Mouse (Mus musculus) gonadal fat pad, adult 2 months (tissue): ENCODE data around the gene Rnf207. TPM values are rescaled to one million over a fixed set of nuclear protein-coding genes. Genes with fewer than 3 reads are reported as not detected.
A peak's percentile ranks its signal among the peaks of the same experiment; 100 is the strongest.

Experiments
- DNase-seq: peaks from one replicate; pipeline ENCODE4 v3.0.0-alpha.2; 2012; ENCODE audit warnings: low read depth
- polyA plus RNA-seq: library from polyadenylated mRNA; depleted of rRNA; stranded (reverse); fragments of >200 nt; gene quantifications from 2 replicates; pipeline ENCODE4 v1.2.3, GENCODE M21; 2012

The Rnf207 gene
- polyA plus RNA-seq, 1 experiment, result 6.1 TPM

GRCm38 (mm10) chr4:152332952-152333351, 14.2 kb upstream of the Rnf207 start:
- no peak for DNase-seq

- DNase-seq, result no peak
Measured at GRCm38 (mm10) chr4:152328691-152329090, 9.9 kb upstream of the Rnf207 start.

GRCm38 (mm10) chr4:152326543-152326942, 7.8 kb upstream of the Rnf207 start:
- no peak for DNase-seq

GRCm38 (mm10) chr4:152325574-152326411, 7.0 kb upstream of the Rnf207 start, which contains the start of gene Rpl22:
Gene Rpl22 (plus strand): TSS chr4:152325742.
- peak; percentile 82 for DNase-seq

GRCm38 (mm10) chr4:152324641-152325562, 6.1 kb upstream of the Rnf207 start:
- no peak for DNase-seq

GRCm38 (mm10) chr4:152321464-152321863, 2.7 kb upstream of the Rnf207 start:
- DNase-seq, result no peak

- DNase-seq, result no peak
Measured at GRCm38 (mm10) chr4:152317631-152318033, 1.2 kb downstream of the Rnf207 start.

- no peak for DNase-seq
Measured at GRCm38 (mm10) chr4:152315498-152316213, 3.1 kb downstream of the Rnf207 start.

GRCm38 (mm10) chr4:152313934-152314333, 4.9 kb downstream of the Rnf207 start:
- DNase-seq, result no peak

- no peak for DNase-seq
Measured at GRCm38 (mm10) chr4:152313211-152313632, 5.6 kb downstream of the Rnf207 start.

GRCm38 (mm10) chr4:152312186-152312585, 6.6 kb downstream of the Rnf207 start:
- no peak for DNase-seq

- DNase-seq, result no peak
Measured at GRCm38 (mm10) chr4:152307542-152307941, 11.3 kb downstream of the Rnf207 start.

- no peak for DNase-seq
Measured at GRCm38 (mm10) chr4:152305991-152306390, 12.8 kb downstream of the Rnf207 start.

GRCm38 (mm10) chr4:152304685-152305084, 14.1 kb downstream of the Rnf207 start:
- no peak for DNase-seq

- DNase-seq, result no peak
Measured at GRCm38 (mm10) chr4:152303172-152303571, 15.6 kb downstream of the Rnf207 start.

- DNase-seq, result no peak
Measured at GRCm38 (mm10) chr4:152302012-152302411, 16.8 kb downstream of the Rnf207 start.

- DNase-seq, result no peak
Measured at GRCm38 (mm10) chr4:152300375-152300774, 18.4 kb downstream of the Rnf207 start.

- DNase-seq, result no peak
Measured at GRCm38 (mm10) chr4:152298836-152299235, 20.0 kb downstream of the Rnf207 start.

- peak; percentile 61 for DNase-seq
Measured at GRCm38 (mm10) chr4:152296874-152297861, 21.6 kb downstream of the Rnf207 start, which contains the start of gene Icmt. Gene Icmt (plus strand): TSS chr4:152297227.

- DNase-seq, result no peak
Measured at GRCm38 (mm10) chr4:152296371-152296770, 22.4 kb downstream of the Rnf207 start.
